Mouse (Mus musculus): ENCODE data around the gene Patj.
"Not testable (repeated sequence)": the region's sequence is repeated elsewhere in the genome, so short reads cannot be mapped to it uniquely, and the experiment has no call there.

Patj gene

DNA sequence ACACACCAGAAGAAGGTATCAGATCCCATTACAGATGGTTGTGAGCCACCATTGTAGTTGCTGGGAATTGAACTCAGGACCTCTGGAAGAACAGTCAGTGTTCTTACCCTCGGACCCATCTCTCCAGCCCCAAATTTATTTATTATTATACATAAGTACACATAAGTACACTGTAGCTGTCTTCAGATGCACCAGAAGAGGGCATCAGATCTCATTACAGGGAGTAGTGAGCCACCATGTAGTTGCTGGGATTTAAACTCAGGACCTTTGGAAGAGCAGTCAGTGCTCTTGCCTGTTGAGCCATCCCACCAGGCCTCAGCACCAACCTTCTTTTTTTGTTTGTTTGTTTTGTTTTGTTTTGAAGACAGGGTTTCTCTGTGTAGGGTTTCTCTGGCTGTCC, 329.1 kb downstream of the Patj start:
- not testable (repeated sequence) for DNase-seq (ENCODE audit: low read depth, low spot score)

DNA sequence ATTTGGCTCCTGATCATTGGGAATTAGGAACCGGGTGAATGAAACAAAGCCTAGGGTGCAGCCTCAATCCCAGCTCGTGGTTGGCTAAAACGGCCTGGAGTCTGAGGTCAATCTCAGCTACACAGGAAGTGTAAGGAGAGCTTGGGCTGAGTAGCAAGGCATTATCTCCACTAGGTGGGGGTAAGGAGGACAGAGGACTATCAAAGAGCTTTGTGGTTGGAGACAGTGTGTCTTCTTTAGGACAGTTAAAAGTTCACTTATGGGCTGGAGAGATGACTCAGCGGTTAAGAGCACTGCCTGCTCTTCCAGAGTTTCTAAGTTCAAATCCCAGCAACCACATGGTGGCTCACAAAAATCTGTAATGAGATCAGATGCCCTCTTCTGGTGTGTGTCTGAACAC, 329.9 kb downstream of the Patj start:
- peak; percentile 21 for DNase-seq (ENCODE audit: low read depth, low spot score)

DNA sequence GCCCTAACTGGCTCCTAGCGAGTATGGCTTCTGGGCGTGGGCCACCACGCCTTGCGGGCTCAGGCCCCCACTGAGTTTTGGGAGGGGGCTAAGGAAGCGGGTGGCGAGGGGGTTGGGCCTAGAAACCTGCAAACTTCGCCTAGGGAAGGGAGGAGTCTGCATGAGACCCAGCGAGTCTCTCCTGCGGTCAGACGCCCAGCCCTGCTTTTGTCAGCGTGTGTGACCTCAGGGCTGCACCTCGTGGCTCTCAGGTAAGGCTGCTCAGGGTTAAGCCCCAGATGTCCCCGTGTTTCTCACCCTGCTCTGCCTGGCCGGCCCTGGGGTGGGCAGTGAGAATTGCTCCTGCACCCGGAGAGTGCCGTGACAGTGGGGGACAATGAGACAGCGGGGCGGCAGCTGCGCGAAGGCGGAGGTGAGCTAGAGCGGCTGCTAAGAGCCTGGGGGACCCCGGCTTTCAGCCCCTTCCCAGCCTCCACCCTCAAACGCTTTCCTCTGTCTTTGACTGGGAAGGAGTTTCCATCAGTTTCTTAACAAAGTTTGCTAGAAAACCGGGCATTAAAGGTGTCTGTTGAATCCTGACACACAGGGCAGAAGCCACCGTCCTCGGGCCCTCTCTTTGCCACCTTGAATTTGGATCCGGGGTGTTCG, 331.1 kb downstream of the Patj start, which contains the start of gene L1td1:
Gene L1td1, plus strand, starts transcription at position 145 of the 648 bp plus-strand sequence.
- no peak for DNase-seq (ENCODE audit: low read depth, low spot score)

- no peak for DNase-seq (ENCODE audit: low read depth, low spot score)
Measured at GRCm38 (mm10) chr4:98727295-98727958, 331.8 kb downstream of the Patj start.

- no peak for DNase-seq (ENCODE audit: low read depth, low spot score)
Measured at GRCm38 (mm10) chr4:98727959-98728347, 332.4 kb downstream of the Patj start.

- DNase-seq (ENCODE audit: low read depth, low spot score) = no peak
Measured at GRCm38 (mm10) chr4:98728716-98729115, 333.1 kb downstream of the Patj start.

DNA sequence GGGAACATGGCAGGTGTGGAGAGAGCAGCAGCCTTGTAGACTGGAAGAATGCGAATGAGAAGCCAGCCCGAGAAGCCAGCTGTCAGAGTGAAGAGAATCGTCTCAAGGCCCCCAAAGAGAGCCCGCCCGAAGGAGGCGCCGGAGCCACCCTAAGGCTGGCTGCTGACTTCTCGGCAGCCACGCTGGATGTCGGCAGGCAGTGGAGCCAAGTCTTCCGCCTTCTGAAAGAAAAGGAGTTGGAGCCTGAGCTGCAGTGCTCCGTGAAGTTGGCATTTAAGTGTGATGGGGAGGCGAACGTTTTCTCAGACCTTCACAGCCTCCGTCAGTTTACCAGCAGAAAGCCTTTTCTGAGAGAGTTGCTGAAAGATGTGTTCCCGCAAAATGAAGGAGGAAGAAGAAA, 338.1 kb downstream of the Patj start:
- no peak for DNase-seq (ENCODE audit: low read depth, low spot score)

- DNase-seq (ENCODE audit: low read depth, low spot score) = peak; percentile 41
Measured at GRCm38 (mm10) chr4:98739753-98740152, 344.2 kb downstream of the Patj start.

- no peak for DNase-seq (ENCODE audit: low read depth, low spot score)
Measured at GRCm38 (mm10) chr4:98743209-98743905, 347.8 kb downstream of the Patj start.

GRCm38 (mm10) chr4:98743906-98744210, 348.3 kb downstream of the Patj start:
- no peak for DNase-seq (ENCODE audit: low read depth, low spot score)

DNA sequence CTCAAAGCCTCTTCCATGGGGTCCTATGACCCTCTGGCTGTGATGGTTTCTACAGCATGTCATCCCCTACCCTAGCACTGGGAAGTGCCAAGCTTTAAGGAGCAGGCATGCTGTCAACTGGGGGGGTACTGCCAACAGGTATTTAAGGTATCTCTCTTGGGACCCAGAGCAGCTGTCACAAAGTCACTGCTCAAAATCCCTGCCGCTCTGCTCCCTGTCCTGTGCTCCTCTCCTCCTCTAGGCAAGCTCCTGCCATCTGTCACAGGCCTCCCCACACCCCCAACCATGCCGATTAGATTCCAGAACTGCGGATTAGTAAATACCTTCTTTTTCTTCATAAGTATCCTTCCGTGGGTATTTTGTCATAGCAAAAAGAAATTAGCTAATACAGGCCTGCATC, 358.9 kb downstream of the Patj start:
- no peak for DNase-seq (ENCODE audit: low read depth, low spot score)

DNA sequence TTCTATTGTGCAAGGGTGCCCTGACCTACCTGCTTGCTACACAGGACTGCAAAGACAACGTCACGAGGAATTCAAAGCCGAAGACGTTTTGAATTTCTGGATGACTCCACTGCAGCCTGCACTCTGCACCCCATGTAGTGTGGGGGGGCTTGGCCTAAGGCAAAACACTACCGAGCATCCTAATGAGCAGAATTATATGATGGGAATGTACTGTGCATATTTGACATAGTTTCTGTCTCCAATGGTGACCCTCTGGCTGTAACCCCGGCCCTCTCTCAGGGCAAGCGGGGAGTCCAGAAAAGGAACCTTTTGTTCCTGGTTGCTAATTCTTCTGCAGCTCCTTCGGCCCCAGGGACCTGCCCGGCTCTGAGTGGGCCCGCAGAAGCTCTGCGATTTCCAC, 360.6 kb downstream of the Patj start:
- DNase-seq (ENCODE audit: low read depth, low spot score) = no peak

DNA sequence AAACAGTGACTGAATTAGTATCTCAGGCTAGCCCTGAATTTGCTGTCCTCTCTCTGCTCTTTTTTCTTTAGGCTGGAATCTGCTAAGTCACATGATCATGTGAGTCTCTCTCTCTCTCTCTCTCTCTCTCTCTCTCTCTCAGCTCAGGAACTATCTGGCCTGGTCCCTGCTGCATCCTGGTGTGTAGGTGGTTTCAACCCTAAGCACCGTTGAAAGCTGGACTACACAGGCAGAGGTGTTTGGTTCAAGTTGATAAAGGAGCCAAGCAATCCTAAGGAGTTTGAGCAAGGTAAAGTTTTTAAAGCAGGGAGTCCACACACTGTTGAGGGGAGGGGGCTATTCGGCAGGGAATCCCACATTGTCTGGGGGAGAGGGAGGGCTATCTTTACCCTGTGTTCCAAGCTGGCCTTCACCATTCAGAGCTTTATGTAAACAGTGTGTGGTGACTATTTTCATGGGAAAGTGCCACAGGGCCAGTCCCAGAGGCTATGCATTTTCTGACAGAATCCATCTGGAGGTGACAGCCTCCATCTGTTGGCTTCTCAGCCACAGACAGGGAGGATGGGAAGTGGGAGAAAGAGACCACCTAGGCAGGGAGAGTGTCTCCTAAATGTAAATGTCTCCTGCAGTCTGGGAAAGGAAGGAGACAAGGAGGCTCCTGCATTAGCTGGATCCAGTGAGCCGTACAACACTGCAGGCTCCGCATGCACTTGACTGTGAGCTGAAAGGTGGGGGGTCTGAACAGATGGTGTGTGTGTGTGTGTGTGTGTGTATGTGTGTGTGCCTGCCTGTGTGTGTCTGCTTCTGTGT, 362.6 kb downstream of the Patj start:
- no peak for DNase-seq (ENCODE audit: low read depth, low spot score)

DNA sequence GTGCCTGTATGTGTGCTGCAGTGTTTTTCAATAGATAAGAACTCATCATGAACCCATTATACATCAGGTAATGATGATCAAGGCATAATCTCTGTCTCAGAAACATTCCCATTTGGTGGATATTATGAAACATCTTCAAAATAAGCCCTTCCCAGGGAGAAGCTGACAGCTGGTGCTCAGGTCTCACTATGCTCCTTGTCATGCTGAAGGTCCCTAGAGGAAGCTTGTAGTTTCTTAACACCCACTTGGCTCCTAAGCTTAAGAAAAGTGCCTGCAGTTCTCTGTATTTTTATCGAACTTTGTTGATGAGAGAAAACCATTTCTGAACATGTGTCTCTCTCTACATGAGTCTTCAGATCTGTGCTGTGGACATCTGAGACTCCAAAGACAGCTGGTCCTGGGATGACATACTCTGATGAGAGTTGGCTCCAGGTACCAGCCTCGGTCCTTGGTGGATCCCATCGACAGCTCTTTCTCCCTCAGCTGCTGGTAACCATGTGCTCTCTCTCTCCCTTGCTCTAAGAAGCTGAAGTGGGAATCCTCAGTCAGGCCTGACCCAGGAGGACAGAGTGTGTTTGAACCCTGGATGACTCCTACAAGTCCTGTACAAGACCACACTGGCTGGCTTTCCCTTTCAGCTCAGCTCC, 363.4 kb downstream of the Patj start:
- DNase-seq (ENCODE audit: low read depth, low spot score) = no peak

DNA sequence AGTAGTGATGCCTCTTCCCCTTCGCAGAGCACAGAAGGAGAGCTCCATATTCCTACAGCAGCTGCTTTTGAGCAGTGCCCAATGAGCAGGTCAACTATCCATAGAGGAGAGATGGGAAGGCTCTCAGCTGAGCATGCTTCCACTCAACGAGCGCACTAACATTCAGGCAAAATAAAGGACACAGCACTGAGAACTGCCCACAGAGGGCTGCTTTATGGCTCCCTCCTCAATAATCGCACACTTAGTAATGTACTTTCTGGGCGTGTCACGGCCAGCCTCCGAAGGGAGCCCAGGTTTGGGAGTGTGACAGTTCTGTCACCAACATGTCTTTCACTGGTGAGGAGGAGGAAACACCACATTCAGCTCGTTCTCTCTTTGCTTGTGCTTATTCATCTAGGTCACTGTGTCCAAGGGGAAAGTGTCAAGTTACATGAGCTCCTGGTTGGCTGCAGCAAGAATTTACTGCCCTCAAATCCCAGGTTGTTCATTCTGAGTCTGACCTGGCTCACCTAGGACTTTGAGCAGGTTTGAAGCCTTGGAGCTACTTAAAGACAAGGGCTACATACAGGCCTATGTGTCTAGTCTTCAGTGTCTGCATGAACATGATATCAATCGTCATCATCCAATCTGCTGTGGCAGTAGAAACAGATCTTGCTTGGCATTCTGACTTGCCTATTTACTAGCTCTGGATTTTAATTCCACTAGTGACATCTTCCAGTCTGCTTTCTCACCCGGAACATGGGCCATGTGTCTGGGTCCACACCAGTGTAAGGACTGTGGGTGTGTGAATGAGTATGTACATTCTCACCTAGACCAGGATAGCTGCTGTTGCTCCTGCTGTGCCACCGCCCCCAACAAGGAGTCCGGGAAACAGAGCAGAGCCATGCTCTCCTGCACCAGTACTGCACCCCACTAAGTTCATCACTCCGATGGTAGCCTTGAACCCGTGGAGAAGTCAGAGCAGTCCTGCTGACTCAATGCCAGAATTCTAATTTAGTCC, 371.8 kb downstream of the Patj start:
- DNase-seq (ENCODE audit: low read depth, low spot score) = no peak
